Mouse (Mus musculus): ENCODE results near the gene Acoxl. TPM values are rescaled to one million over a fixed set of nuclear protein-coding genes. Genes with fewer than 3 reads are reported as not detected.
A peak's percentile ranks its signal among the peaks of the same experiment; 100 is the strongest.

The Acoxl gene
- not detected in 2 replicates for polyA plus RNA-seq (2012; ENCODE audit: insufficient read depth, insufficient read length, low replicate concordance, missing spikeins)

- TF ChIP-seq POLR2A (IDR thresholded peaks at IDR 0.05; ENCODE audit: insufficient read depth, low read depth, low read length) (no peak), CTCF (IDR thresholded peaks at IDR 0.05; ENCODE audit: insufficient read depth, low read depth, low read length) (no peak)
- Histone ChIP-seq H3K27ac (ENCODE audit: insufficient read depth, low read depth, low read length) (no peak within 1 kb of the TSS), H3K4me1 (ENCODE audit: control insufficient read depth, insufficient read depth, low read length) (no peaks in the 10 kb centered on the region), H3K4me3 (ENCODE audit: insufficient read depth, low read depth, low read length) (no peak within 1 kb of the TSS)
- WGBS: 76% methylated on average over 7 of the region's 7 CpGs
Measured at GRCm38 (mm10) chr2:127838576-127838975, at the start of gene Acoxl. Gene Acoxl (plus strand): TSS chr2:127838876.

DNA sequence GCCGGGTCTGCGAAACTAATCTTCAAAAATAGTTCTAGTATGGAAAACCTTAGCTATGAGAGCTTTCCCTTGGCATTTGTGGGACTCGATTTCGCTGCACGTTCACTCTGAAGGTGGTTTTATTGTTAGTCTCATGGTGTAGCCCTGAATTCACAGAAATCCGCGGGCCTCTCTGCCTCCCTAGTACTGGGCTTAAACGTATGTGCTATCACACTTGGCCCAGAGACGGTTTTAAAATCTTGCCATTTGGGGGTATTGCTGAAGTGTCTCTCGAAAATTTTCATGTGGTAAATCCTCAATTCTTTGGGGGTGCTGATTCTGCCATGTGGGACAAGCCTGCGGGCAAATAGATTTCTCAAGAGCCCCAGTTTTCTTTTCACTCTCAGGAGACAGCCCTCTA lies 49.5 kb upstream of the Acoxl start:
- WGBS: 3% methylated on average over 11 of the region's 11 CpGs
- H3K4me3 ChIP-seq (ENCODE audit: insufficient read depth, low read depth, low read length): peak overlapping the region; percentile 81
- H3K4me1 ChIP-seq (ENCODE audit: control insufficient read depth, insufficient read depth, low read length): peaks cover 4% of the 10 kb centered on the region; the same call in 1 of the 2 replicates
- H3K27ac ChIP-seq (ENCODE audit: insufficient read depth, low read depth, low read length): no peak overlapping the region; the same call in 1 of the 2 replicates
- TF ChIP-seq CTCF (IDR thresholded peaks at IDR 0.05; ENCODE audit: insufficient read depth, low read depth, low read length): no peak
- no peak for TF ChIP-seq POLR2A (IDR thresholded peaks at IDR 0.05; ENCODE audit: insufficient read depth, low read depth, low read length)

GRCm38 (mm10) chr2:127789651-127790270 lies 48.9 kb upstream of the Acoxl start:
- 13% methylated on average over 9 of the region's 9 CpGs for WGBS

GRCm38 (mm10) chr2:127791919-127792603 lies 46.6 kb upstream of the Acoxl start, which contains the start of gene Mtln:
Gene Mtln (minus strand): TSS chr2:127792488.
- WGBS: 1% methylated on average over 37 of the region's 37 CpGs
- Histone ChIP-seq H3K27ac (ENCODE audit: insufficient read depth, low read depth, low read length) (peak within 1 kb of the TSS; percentile 55; the same call in 1 of the 2 replicates), H3K4me1 (ENCODE audit: control insufficient read depth, insufficient read depth, low read length) (peaks cover 4% of the 10 kb centered on the region; the same call in 1 of the 2 replicates), H3K4me3 (ENCODE audit: insufficient read depth, low read depth, low read length) (peak within 1 kb of the TSS; percentile 99)
- TF ChIP-seq CTCF (IDR thresholded peaks at IDR 0.05; ENCODE audit: insufficient read depth, low read depth, low read length) (no peak), POLR2A (IDR thresholded peaks at IDR 0.05; ENCODE audit: insufficient read depth, low read depth, low read length) (peak; percentile 56; the same call in 1 of the 2 replicates)

More at GRCm38 (mm10) chr2:127789651-127790270, 48.9 kb upstream of the Acoxl start:
- Histone ChIP-seq H3K4me1 (ENCODE audit: control insufficient read depth, insufficient read depth, low read length) (peaks cover 4% of the 10 kb centered on the region; the same call in 1 of the 2 replicates), H3K27ac (ENCODE audit: insufficient read depth, low read depth, low read length) (no peak overlapping the region), H3K4me3 (ENCODE audit: insufficient read depth, low read depth, low read length) (no peak overlapping the region)
- TF ChIP-seq POLR2A (IDR thresholded peaks at IDR 0.05; ENCODE audit: insufficient read depth, low read depth, low read length) (no peak), CTCF (IDR thresholded peaks at IDR 0.05; ENCODE audit: insufficient read depth, low read depth, low read length) (no peak)

DNA sequence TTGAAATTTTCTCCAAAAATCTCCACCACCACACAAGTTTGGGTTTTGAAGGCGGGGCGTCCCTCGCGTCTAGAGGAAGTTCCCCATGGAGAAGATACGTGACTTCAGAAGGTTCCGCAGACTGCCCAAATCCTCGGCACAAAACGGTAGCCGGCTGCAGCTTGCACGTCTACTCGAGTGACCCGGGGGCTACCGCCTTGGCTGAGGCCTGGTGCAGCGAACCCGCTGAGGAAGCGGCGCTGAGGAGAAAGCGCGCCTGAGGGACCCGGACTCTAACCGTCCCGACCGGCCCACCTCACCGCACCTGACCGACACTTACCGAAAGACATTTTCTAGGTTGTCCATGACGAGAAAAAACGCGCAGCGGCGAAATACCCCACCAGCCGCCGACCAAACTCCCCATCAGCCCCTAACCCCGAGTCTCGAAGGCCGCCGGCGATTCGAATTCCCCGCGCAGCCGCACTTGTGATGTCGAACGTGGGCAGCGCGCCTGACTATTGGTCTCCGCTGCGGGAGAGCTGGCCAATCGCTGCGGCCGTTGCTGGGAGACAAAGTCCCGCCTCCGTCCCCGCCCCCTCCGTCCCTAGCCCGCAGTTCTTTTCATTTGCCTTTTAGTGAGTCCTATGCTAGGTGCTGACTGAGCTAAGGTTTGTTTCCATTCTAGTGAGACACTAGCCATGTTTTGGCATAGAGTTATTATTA lies 7.1 kb upstream of the Acoxl start, which contains the start of gene Bub1:
TSS of gene Bub1 (minus strand) at position 465 of the 702 bp plus-strand sequence.
- Histone ChIP-seq H3K4me3 (ENCODE audit: insufficient read depth, low read depth, low read length) (peak within 1 kb of the TSS; percentile 47), H3K4me1 (ENCODE audit: control insufficient read depth, insufficient read depth, low read length) (peaks cover 4% of the 10 kb centered on the region; the same call in 1 of the 2 replicates), H3K27ac (ENCODE audit: insufficient read depth, low read depth, low read length) (no peak within 1 kb of the TSS)
- no peak for TF ChIP-seq POLR2A (IDR thresholded peaks at IDR 0.05; ENCODE audit: insufficient read depth, low read depth, low read length)
- no peak for TF ChIP-seq CTCF (IDR thresholded peaks at IDR 0.05; ENCODE audit: insufficient read depth, low read depth, low read length)
- WGBS: under 1% methylated on average over 56 of the region's 56 CpGs

DNA sequence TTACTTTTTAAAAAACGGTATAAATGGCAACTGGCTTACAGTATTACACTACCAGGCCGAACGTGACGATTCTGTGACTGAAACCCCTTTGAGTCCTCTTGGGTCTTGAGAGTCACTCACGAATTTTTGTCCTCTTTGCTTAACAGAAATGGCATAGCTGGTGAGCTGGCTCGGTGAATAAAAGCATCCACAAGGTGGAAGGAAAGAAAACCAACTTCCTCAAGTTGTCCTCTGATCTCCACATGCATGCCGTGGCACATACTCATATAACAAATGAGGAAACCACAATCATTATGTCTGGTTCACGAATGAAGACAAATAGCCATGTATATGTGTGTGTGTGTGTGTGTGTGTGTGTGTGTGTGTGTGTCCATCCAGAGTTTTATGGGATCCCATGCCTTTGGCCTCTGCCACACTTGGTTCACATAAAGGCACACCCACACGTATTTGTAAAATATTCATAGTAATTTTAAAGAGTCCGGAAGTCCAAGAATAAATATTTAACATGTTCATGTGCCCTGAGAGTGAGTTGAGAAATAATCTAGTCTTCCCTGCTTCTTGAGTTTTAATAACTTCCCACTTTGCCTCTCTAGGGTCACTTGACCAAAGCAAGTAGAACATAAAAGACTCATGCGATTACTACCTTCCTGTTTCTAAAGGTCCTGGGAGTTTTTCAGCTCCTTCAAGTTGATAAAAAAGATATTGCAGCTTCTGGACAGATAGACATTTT lies 6.4 kb upstream of the Acoxl start:
- 29% methylated on average over 11 of the region's 11 CpGs for WGBS
- no peak overlapping the region for H3K27ac ChIP-seq (ENCODE audit: insufficient read depth, low read depth, low read length)
- no peak for TF ChIP-seq POLR2A (IDR thresholded peaks at IDR 0.05; ENCODE audit: insufficient read depth, low read depth, low read length)
- no peak for TF ChIP-seq CTCF (IDR thresholded peaks at IDR 0.05; ENCODE audit: insufficient read depth, low read depth, low read length)
- H3K4me3 ChIP-seq (ENCODE audit: insufficient read depth, low read depth, low read length): peak overlapping the region; percentile 30
- H3K4me1 ChIP-seq (ENCODE audit: control insufficient read depth, insufficient read depth, low read length): peaks cover 4% of the 10 kb centered on the region; the same call in 1 of the 2 replicates

DNA sequence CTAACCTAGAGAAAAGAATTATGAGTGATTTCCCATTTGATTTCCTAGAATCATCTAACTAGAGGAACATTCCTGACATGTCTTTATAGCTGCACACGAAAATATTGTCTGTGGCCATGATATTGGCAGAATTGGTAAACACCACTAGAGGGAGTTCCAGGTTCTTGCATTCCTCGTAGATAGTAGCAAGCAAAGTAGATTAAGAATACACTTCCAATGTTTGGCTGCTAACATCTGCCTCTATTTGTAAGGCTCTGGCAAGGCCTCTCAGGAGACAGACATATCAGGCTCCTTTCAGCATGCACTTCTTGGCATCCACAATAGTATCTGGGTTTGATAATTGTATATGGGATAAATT lies 5.9 kb upstream of the Acoxl start:
- no peak overlapping the region for H3K4me3 ChIP-seq (ENCODE audit: insufficient read depth, low read depth, low read length)
- peaks cover 4% of the 10 kb centered on the region; the same call in 1 of the 2 replicates for H3K4me1 ChIP-seq (ENCODE audit: control insufficient read depth, insufficient read depth, low read length)
- WGBS: 17% methylated on average over 2 of the region's 2 CpGs
- H3K27ac ChIP-seq (ENCODE audit: insufficient read depth, low read depth, low read length): no peak overlapping the region
- TF ChIP-seq POLR2A (IDR thresholded peaks at IDR 0.05; ENCODE audit: insufficient read depth, low read depth, low read length): no peak
- TF ChIP-seq CTCF (IDR thresholded peaks at IDR 0.05; ENCODE audit: insufficient read depth, low read depth, low read length): no peak

- Histone ChIP-seq H3K4me1 (ENCODE audit: control insufficient read depth, insufficient read depth, low read length) (no peaks in the 10 kb centered on the region), H3K27ac (ENCODE audit: insufficient read depth, low read depth, low read length) (no peak overlapping the region), H3K4me3 (ENCODE audit: insufficient read depth, low read depth, low read length) (no peak overlapping the region)
- TF ChIP-seq POLR2A (IDR thresholded peaks at IDR 0.05; ENCODE audit: insufficient read depth, low read depth, low read length) (no peak), CTCF (IDR thresholded peaks at IDR 0.05; ENCODE audit: insufficient read depth, low read depth, low read length) (no peak)
- 19% methylated on average over 11 of the region's 11 CpGs for WGBS
Measured at GRCm38 (mm10) chr2:127839425-127839824, 749 bp downstream of the Acoxl start.

Data from olfactory bulb, adult 2 months (tissue).